Mouse (Mus musculus) stomach, embryonic 15.5 days (tissue): Measurements from ENCODE around the gene Nup214. TPM values are rescaled to one million over a fixed set of nuclear protein-coding genes. Genes with fewer than 3 reads are reported as not detected.
A peak's percentile ranks its signal among the peaks of the same experiment; 100 is the strongest.

Experiments
- ATAC-seq: fragments of 200-750 bp; cut with Nextera tagmentation; 2 replicates; pipeline ENCODE4 v1.8.0; 2017; ENCODE audit warnings: low read depth, moderate number of reproducible peaks, moderate TSS enrichment; ENCODE audit not compliant: insufficient read depth, low FRiP score
- H3K27ac ChIP-seq: fragments of 300-500 bp; sonication (generic); 2 replicates; pipeline ENCODE4 v1.5.1; 2015; ENCODE audit warnings: mild to moderate bottlenecking, inconsistent platforms
- H3K27me3 ChIP-seq: fragments of 300-500 bp; sonication (generic); replicated peaks from 2 replicates; pipeline ENCODE4 v1.6.1; 2015; ENCODE audit warnings: inconsistent platforms
- H3K36me3 ChIP-seq: fragments of 300-500 bp; sonication (generic); 2 replicates; pipeline ENCODE4 v1.6.1; 2015; ENCODE audit warnings: inconsistent platforms
- H3K4me1 ChIP-seq: fragments of 300-500 bp; sonication (generic); 2 replicates; pipeline ENCODE4 v1.6.1; 2015; ENCODE audit warnings: inconsistent platforms
- H3K4me2 ChIP-seq: fragments of 300-500 bp; sonication (generic); 2 replicates; pipeline ENCODE4 v1.6.1; 2015; ENCODE audit warnings: mild to moderate bottlenecking, inconsistent platforms
- H3K4me3 ChIP-seq: fragments of 300-500 bp; sonication (generic); replicated peaks from 2 replicates; pipeline ENCODE4 v1.5.1; 2015; ENCODE audit warnings: inconsistent platforms
- H3K9ac ChIP-seq: fragments of 300-500 bp; sonication (generic); 2 replicates; pipeline ENCODE4 v1.6.1; 2015; ENCODE audit warnings: inconsistent platforms
- H3K9me3 ChIP-seq: fragments of 300-500 bp; sonication (generic); 2 replicates; pipeline ENCODE4 v1.6.1; 2016; ENCODE audit warnings: inconsistent platforms
- WGBS: fragments of 180-500 bp; shearing (Covaris S2); methylation state at CpG from one replicate; pipeline ENCODE4 v1.1.7; 2015; 5-methylcytosine and 5-hydroxymethylcytosine counted together
- polyA plus RNA-seq: library from polyadenylated mRNA; unstranded; fragments of >200 nt; fragmentation: Nextera tagmentation; extraction: Ambion mirVana; gene quantifications from 2 replicates; pipeline ENCODE4 v1.2.1, GENCODE M21; 2015

Nup214 gene
- polyA plus RNA-seq, 1 experiment from 2014 or later, result 78.2 TPM

- peak overlapping the region; percentile 99 for H3K4me2 ChIP-seq
- H3K4me3 ChIP-seq, result peak overlapping the region; percentile 61
- H3K27ac ChIP-seq, result no peak overlapping the region
- peaks cover 9% of the 10 kb centered on the region; the same call in 1 of the 2 replicates for H3K4me1 ChIP-seq
- H3K9me3 ChIP-seq, result no peaks in the 10 kb centered on the region
- no peaks in the 10 kb centered on the region for H3K27me3 ChIP-seq
- no peak overlapping the region for H3K9ac ChIP-seq
- WGBS, result 28% methylated on average over 9 of the region's 9 CpGs
- no peaks in the 10 kb centered on the region for H3K36me3 ChIP-seq
- no peak for ATAC-seq
These were observed 23.3 kb upstream of the Nup214 start for GRCm38 (mm10) chr2:31950966-31951365.

- Histone ChIP-seq H3K4me1 (peaks cover 9% of the 10 kb centered on the region; the same call in 1 of the 2 replicates), H3K27ac (no peak overlapping the region), H3K4me3 (no peak overlapping the region), H3K9me3 (no peaks in the 10 kb centered on the region), H3K27me3 (no peaks in the 10 kb centered on the region), H3K9ac (no peak overlapping the region), H3K4me2 (no peak overlapping the region), H3K36me3 (no peaks in the 10 kb centered on the region)
- no peak for ATAC-seq
- WGBS, result 84% methylated on average over 10 of the region's 10 CpGs
These were observed 22.0 kb upstream of the Nup214 start for GRCm38 (mm10) chr2:31952236-31952635.

GRCm38 (mm10) chr2:31952725-31953124 is 21.5 kb upstream of the Nup214 start:
- ATAC-seq, result no peak
- no peaks in the 10 kb centered on the region for H3K36me3 ChIP-seq
- H3K27me3 ChIP-seq, result no peaks in the 10 kb centered on the region
- peaks cover 9% of the 10 kb centered on the region; the same call in 1 of the 2 replicates for H3K4me1 ChIP-seq
- H3K9me3 ChIP-seq, result no peaks in the 10 kb centered on the region
- no peak overlapping the region for H3K9ac ChIP-seq
- no peak overlapping the region for H3K4me2 ChIP-seq
- WGBS, result 79% methylated on average over 3 of the region's 3 CpGs
- H3K27ac ChIP-seq, result no peak overlapping the region
- H3K4me3 ChIP-seq, result no peak overlapping the region

GRCm38 (mm10) chr2:31953687-31954086 is 20.5 kb upstream of the Nup214 start:
- Histone ChIP-seq H3K36me3 (no peaks in the 10 kb centered on the region), H3K4me3 (no peak overlapping the region), H3K9ac (no peak overlapping the region), H3K4me2 (no peak overlapping the region), H3K27me3 (no peaks in the 10 kb centered on the region), H3K4me1 (peaks cover 9% of the 10 kb centered on the region; the same call in 1 of the 2 replicates), H3K9me3 (no peaks in the 10 kb centered on the region), H3K27ac (no peak overlapping the region)
- 66% methylated on average over 8 of the region's 8 CpGs for WGBS
- ATAC-seq, result no peak

- Histone ChIP-seq H3K9ac (no peak overlapping the region), H3K27me3 (no peaks in the 10 kb centered on the region), H3K27ac (no peak overlapping the region), H3K36me3 (no peaks in the 10 kb centered on the region), H3K4me1 (peaks cover 9% of the 10 kb centered on the region; the same call in 1 of the 2 replicates), H3K9me3 (no peaks in the 10 kb centered on the region), H3K4me3 (no peak overlapping the region), H3K4me2 (no peak overlapping the region)
- WGBS, result 82% methylated on average over 9 of the region's 9 CpGs
- ATAC-seq, result no peak
These were observed 19.5 kb upstream of the Nup214 start for GRCm38 (mm10) chr2:31954779-31955181.

- WGBS, result 80% methylated on average over 5 of the region's 5 CpGs
- Histone ChIP-seq H3K27me3 (no peaks in the 10 kb centered on the region), H3K36me3 (no peaks in the 10 kb centered on the region), H3K9me3 (no peaks in the 10 kb centered on the region), H3K27ac (no peak overlapping the region), H3K4me3 (no peak overlapping the region), H3K4me1 (peaks cover 4% of the 10 kb centered on the region; the same call in 1 of the 2 replicates), H3K4me2 (no peak overlapping the region), H3K9ac (no peak overlapping the region)
- ATAC-seq, result no peak
These were observed 18.6 kb upstream of the Nup214 start for GRCm38 (mm10) chr2:31955686-31956085.

- Histone ChIP-seq H3K9ac (no peak overlapping the region), H3K4me3 (no peak overlapping the region), H3K9me3 (no peaks in the 10 kb centered on the region), H3K36me3 (no peaks in the 10 kb centered on the region), H3K4me1 (no peaks in the 10 kb centered on the region), H3K4me2 (no peak overlapping the region), H3K27ac (no peak overlapping the region), H3K27me3 (no peaks in the 10 kb centered on the region)
- no peak for ATAC-seq
- WGBS, result 83% methylated on average over 10 of the region's 10 CpGs
These were observed 17.0 kb upstream of the Nup214 start for GRCm38 (mm10) chr2:31957211-31957610.

- Histone ChIP-seq H3K9me3 (no peaks in the 10 kb centered on the region), H3K9ac (no peak overlapping the region), H3K4me3 (no peak overlapping the region), H3K4me1 (no peaks in the 10 kb centered on the region), H3K27me3 (no peaks in the 10 kb centered on the region), H3K36me3 (no peaks in the 10 kb centered on the region), H3K27ac (no peak overlapping the region), H3K4me2 (no peak overlapping the region)
- ATAC-seq, result no peak
- 93% methylated on average over 8 of the region's 8 CpGs for WGBS
These were observed 13.2 kb upstream of the Nup214 start for GRCm38 (mm10) chr2:31960986-31961385.

- H3K4me1 ChIP-seq, result no peaks in the 10 kb centered on the region
- 71% methylated on average over 4 of the region's 4 CpGs for WGBS
- H3K9me3 ChIP-seq, result no peaks in the 10 kb centered on the region
- H3K27ac ChIP-seq, result no peak overlapping the region
- no peak for ATAC-seq
- H3K4me3 ChIP-seq, result no peak overlapping the region
- H3K27me3 ChIP-seq, result no peaks in the 10 kb centered on the region
- no peaks in the 10 kb centered on the region for H3K36me3 ChIP-seq
- no peak overlapping the region for H3K4me2 ChIP-seq
- H3K9ac ChIP-seq, result no peak overlapping the region
These were observed 12.4 kb upstream of the Nup214 start for GRCm38 (mm10) chr2:31961791-31962222.

- Histone ChIP-seq H3K9ac (no peak overlapping the region), H3K4me1 (no peaks in the 10 kb centered on the region), H3K4me2 (no peak overlapping the region), H3K36me3 (no peaks in the 10 kb centered on the region), H3K4me3 (no peak overlapping the region), H3K27ac (no peak overlapping the region), H3K27me3 (no peaks in the 10 kb centered on the region), H3K9me3 (no peaks in the 10 kb centered on the region)
- ATAC-seq, result peak; percentile 34; the same call in 1 of the 2 replicates
- WGBS, result 72% methylated on average over 8 of the region's 8 CpGs
These were observed 11.6 kb upstream of the Nup214 start for GRCm38 (mm10) chr2:31962501-31963224.

GRCm38 (mm10) chr2:31963491-31963890 is 10.7 kb upstream of the Nup214 start:
- no peaks in the 10 kb centered on the region for H3K9me3 ChIP-seq
- ATAC-seq, result peak; percentile 45; the same call in 1 of the 2 replicates
- H3K4me2 ChIP-seq, result no peak overlapping the region
- no peak overlapping the region for H3K9ac ChIP-seq
- 76% methylated on average over 7 of the region's 7 CpGs for WGBS
- 0 out of 2 replicates have a peak overlapping the region, but pooled peaks have one; percentile 21 for H3K27ac ChIP-seq
- H3K4me1 ChIP-seq, result no peaks in the 10 kb centered on the region
- H3K4me3 ChIP-seq, result no peak overlapping the region
- no peaks in the 10 kb centered on the region for H3K27me3 ChIP-seq
- no peaks in the 10 kb centered on the region for H3K36me3 ChIP-seq

GRCm38 (mm10) chr2:31964191-31964590 is 10.0 kb upstream of the Nup214 start:
- Histone ChIP-seq H3K4me2 (no peak overlapping the region), H3K27ac (no peak overlapping the region), H3K27me3 (no peaks in the 10 kb centered on the region), H3K4me3 (no peak overlapping the region), H3K9ac (no peak overlapping the region), H3K36me3 (no peaks in the 10 kb centered on the region), H3K4me1 (no peaks in the 10 kb centered on the region), H3K9me3 (no peaks in the 10 kb centered on the region)
- 66% methylated on average over 3 of the region's 3 CpGs for WGBS
- no peak for ATAC-seq
